Mouse (Mus musculus) right cerebral cortex, adult 18-20 months (tissue): Measurements from ENCODE around the gene Ccl22.
A peak's percentile ranks its signal among the peaks of the same experiment; 100 is the strongest.

ENCODE experiments used
- DNase-seq: peaks from one replicate; pipeline ENCODE4 v3.0.0; 2022; ENCODE audit warnings: mixed read lengths

Ccl22 gene

DNA sequence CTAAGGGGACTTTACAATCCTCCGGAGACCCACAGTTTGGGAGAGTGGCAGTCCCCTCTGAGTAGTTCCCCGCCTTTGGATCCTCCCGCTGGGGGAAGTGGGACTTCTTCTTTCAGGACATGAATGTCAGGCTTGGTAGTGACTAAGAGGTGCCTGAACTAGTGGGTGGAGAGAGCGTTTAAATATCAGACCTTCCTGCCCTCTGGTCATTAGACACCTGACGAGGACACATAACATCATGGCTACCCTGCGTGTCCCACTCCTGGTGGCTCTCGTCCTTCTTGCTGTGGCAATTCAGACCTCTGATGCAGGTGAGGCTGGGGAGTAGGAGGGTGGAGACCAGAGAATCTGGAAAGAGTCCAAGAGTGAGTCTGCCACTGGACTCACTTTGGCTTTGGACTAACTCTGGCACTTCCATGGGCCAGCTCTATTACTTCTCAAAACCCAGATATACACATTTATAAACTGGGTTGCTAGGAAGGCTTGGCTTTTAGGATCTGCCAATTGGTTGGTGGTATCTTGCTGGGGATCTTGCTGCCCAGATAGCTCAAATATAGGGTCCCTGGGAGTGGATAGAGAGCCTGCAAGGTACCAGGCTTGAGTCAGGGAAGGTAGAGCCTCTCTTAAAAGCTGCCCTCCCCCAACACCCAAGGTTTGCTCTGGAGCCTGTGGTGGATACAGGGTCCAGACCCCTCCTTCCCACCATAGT lies at the start of gene Ccl22:
Gene Ccl22 (plus strand): TSS at position 115 of the 709 bp plus-strand sequence.
- no peak for DNase-seq

DNA sequence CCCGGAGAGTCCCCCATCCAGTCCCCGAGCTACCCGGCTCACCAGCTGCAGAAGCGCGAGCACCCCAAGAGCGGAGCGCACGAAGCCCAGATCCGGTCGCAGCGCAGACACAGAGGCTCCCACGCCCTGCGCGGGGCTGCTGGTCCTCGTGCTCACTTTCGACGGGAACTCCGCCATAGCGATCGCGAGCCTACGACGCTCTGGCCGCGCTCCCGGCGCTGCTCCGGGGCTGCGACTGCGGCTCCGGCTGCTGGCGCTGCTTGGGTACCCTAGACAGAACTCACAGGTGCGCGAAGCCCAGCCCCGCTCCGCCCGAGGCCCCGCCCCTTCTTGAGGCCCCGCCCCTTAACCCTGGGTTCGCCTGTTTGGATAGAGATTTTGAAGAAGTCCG lies 49.4 kb upstream of the Ccl22 start, which contains the start of gene Pllp:
Gene Pllp (minus strand): TSS at position 285 of the 391 bp plus-strand sequence.
- DNase-seq, result peak; percentile 43

DNA sequence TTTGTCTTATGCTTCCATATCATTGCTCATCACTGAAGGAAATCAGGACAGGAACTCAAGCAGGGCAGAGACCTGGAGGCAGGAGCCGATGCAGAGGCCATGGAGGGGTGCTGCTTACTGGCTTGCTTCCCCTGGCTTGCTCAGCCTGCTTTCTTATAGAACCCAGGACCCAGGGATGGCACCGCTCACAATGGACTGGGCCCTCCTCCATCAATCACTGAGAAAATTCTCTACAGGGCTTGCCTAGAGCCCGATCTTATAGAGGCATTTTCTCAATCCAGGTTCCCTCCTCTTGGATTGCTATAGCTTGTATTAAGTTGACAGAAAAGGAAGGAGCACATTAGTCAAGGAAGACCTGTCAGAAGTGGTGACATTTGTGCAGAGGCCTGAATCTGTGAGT lies 48.8 kb upstream of the Ccl22 start:
- no peak for DNase-seq

DNA sequence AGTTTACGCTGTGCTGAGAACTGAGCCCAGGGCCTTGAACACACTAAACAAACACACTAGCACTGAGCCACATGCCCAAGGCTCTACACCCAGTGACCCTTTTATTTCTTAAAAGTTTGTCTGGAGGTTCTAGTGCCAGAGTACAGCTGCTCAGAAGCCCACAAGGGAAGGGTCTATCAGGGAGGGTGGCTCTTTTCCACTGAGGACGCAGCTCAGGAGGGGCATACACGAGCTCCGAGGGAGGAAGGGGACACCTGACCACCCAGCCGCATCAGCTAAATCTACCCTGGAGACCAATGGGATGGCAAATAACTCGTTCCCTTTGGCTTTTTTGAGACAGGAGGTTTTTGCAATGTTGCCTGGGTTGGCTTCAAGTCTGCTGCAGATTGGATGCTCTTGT lies 47.4 kb upstream of the Ccl22 start:
- DNase-seq, result no peak

DNA sequence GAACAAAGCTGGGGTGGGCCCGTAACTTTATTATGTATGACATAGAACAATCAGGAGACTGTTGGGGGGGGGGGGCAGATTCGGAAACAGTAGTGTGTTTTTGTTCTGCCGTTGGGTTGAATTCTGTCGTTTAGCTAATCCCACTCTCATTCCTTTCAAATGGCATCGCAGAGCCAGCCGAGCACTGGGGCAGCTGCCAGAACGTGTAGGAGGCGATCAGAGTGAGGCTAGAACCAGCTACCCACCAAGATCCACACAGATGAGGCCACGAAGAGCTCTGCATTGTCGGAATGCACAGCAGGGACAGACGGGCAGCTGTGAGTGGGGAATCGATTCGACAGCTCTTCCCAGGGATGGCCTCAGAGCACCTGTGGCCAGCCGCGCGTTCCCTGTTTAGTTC lies 46.0 kb upstream of the Ccl22 start:
- peak; percentile 52 for DNase-seq

DNA sequence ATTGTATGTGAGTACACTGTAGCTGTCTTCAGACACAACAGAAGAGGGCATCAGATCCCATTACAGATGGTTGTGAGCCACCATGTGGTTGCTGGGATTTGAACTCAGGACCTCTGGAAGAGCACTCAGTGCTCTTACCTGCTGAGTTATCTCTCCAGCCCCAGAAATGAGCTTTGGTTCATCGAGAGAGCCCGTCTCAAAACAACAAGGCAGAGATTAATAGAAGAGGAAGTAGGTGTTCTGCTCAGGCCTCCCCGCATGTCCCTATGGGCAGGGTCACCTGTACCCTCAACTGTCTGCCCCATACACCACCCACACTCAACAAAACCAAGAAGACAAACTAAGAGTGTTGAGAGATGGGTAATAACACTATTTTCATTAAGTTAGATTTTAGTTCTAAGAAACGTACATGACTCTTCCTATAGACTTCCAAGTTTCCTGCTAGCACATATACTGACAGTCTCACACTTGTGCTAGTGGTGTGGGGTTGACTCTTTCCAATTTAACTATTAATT lies 44.9 kb upstream of the Ccl22 start:
- no peak for DNase-seq

DNA sequence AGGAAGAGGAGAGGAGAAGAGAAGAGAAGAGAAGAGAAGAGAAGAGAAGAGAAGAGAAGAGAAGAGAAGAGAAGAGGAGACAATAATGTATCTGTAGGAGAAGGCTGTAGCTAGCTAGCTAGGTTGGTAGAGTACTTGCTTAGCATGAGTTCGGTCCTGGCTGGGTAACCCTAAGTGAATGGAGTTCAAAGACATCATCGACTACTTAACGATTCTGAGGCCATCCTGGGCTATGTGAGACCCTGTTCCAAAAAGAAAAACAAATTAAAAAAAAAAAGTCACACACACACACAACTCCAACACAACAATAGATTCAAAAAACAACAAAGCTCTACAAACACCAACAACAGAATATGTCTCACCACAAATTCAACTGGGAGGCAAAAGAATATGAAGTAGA lies 43.2 kb upstream of the Ccl22 start:
- no peak for DNase-seq

DNA sequence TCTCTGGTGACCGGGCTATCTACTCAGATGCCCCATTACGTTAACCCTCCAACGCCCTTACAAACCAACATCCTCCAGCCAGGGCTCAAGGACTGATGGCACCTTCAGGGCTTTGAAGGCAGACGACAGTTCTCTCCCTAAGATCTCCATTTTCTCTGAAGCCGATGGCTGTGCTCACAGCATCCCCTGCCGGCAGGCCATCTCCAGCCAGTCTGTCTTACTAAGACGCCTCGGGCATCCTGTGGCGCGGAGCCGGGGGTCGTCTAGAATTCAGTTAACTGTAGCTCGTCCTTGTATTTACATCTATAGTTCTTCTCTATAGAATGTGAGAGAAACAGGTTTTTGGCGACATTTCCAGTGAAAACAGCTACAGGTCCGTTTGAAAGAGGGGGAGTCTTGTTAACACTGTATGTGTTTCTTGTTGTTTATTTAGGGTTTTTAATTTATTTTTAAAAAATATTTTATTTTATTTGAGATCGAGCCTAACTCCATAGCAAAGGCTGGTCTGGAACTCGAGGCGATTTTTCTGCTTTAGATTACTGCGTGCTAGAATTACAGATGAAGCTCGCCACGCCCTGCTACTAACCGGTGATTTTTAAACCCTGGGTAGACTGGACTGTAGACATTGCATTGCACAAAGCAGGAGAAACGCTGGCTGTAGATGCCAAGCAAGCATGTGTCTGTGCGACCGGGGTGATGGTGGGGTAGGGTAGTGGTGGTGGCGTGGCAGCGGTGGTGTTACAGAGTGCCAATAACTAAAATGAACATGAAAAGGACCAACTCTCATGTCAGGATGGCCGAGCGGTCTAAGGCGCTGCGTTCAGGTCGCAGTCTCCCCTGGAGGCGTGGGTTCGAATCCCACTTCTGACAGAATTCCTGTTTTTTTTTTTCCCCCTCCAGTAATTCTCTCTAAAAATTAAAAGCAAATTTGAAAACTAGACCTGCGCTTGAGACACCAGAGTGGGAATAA lies 42.3 kb upstream of the Ccl22 start:
- DNase-seq, result peak; percentile 87

DNA sequence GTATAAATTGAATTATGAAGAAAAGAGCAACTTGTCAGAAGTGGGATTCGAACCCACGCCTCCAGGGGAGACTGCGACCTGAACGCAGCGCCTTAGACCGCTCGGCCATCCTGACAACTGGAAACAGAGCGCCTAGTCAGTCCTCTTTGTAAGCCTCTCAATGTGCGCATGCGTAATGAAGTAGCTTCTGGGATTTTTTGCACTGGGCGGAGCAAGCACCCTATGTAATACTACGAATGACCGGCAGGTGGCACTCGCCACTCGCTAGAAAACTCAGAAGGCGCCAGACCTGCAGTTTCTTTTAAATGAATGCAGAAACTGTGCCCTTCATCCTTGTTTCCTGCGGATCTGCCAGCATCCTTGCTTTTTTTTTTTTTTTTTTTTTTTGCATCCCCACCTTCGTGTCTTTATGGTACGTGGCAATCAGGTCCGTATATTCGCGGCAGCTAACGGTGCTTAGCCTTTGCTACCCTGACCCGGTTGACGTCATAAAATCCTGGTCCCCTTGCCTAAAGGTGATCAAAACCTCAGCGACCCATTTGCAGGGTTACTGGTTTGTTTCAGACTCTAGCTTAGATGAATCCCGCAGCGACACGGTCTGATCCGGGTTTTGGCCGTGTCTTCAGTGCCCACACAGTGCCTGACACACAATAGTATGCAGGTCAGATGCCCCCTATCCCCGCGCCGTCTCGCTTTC lies 41.3 kb upstream of the Ccl22 start:
- DNase-seq, result peak; percentile 96

DNA sequence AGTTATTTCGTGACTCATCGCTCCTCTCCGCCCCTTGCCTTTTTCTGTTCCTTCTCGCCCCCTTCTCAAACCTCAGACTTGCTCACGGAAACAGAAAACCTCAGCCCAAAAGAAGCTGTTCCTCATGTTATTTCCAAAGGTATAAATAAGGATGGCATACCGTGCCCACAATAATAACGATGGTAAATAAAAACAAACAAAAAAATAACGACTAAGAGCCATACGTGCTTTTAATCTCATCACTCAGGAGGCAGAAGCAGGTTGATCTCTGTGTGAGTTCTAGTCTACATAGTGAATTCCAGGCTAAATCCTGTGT lies 40.8 kb upstream of the Ccl22 start:
- DNase-seq, result no peak

DNA sequence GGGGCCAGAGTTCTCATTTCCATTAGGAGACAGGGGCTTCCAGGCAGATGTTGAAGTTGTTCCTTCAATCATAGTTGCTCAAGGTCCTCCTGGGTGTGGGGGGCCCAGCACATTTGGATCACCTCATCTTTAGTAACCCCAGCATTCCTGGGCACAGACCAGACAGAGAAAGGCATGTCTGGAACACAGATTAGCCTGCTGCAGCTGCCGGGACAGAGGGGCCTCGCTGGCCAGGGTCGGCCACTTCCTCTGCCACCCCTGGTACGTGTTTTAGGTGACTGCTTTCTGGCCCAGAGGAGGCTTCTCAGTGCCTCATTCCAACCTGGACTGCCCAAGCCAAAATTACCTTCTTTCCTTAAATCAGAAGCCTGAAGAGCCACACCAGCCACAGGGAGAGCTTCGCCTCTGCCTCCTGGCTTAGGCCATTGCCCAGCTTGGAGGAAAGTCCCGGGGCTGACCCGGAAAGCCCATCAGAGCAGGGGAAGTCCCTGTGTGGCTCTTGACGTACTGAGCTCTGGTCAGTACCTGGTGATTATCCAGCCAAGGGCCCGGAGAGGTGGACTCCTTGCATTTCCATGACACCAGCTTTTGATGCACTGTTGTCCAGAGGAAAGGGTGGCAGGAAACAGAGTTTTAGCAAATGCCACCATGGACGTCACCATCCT lies 39.7 kb upstream of the Ccl22 start:
- DNase-seq, result no peak

DNA sequence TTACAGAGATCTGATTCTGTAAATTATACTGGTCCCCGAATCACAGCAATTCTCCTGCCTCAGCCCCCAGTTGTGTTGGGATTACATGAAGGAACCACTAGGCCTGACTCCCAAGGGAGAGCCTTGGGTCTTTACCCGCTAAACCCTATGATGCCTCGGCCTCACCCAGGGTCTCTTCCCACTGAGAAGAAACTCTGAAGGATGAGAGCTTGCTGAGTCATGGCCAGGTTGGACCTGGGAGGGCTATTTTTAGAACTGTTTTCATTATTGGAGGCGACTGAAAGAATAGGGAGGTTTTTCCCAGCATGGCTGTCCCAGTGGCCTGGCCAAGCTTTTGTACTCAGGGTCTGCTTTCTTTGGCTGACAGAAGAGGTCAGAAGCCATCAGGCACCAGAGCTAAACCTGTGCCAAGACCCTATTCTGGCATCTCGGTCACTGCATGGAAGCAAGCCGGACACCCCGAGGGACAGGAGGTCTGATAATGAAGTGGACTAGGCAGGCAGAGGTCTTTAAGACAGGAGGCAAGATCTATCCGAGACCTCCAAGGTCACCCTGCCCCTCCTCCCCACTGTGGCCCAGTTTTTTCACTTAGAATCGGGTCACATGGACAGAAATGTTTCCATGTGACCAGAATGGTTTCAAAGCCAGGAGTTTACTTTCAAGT lies 38.5 kb upstream of the Ccl22 start:
- DNase-seq, result no peak

DNA sequence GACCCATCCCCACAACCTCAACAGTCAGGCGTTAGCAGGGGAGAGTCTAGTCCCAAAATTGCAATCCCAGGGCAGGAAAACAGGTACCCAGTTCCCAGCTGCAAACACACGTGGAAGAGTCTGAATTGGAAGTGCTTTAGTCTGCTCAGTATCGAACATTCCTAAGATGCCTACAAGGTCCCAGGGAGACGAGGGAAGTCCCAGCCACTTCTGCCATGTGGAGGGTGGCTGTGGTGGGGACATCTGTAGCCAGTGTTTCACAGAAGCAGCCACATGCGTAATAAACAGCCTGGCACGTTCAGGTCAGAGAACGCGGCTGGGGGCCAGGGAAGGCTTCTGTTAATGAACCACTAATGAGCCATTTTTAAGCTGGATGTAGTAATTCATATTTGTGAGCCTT lies 35.1 kb upstream of the Ccl22 start:
- DNase-seq, result no peak

DNA sequence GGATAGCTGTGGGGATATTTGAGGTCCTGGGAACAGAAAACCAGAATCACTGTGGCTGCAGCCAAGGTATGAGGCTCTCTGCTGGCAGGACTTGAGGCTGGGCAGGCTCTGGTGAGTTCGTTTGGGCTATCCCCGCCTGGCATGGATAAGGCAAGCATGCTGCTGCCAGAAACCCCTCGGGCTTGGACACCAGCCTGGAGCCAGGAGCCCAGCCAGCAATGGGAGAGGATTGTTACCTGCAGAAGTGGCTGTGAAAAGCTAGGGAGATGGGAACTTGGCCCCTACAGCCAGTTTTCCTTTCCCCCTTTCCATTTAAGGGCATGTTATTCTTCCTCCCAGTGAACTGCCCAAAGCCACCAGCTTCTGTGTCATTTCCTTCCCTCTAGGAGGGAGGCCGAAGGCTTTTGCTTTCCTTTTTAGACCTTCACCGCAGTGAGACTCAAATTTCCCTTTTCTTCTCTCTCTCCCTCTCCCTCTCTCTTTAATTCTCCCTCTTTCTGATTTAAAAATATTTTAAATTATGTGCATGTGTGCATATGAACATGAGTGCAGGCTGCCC lies 34.2 kb upstream of the Ccl22 start:
- no peak for DNase-seq

DNA sequence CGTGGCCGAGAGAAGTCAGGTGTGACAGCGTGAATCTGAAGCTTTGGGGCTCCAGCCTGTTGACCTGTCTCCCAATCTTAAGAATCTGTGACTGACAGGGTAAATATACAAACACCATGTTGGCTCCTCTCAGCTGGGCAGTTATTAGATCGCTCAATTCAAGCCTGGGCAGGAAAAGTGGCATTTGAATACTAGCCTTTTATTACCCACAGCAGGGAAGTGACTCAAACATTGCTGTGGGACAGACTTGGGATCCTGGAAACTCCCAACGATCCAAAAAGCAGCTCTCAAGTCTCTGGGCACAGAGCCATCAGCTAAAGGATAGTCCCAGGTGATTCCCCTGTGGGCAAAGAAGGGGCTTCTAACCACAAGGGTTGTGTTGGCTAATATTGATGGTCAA lies 30.8 kb upstream of the Ccl22 start:
- DNase-seq, result no peak

DNA sequence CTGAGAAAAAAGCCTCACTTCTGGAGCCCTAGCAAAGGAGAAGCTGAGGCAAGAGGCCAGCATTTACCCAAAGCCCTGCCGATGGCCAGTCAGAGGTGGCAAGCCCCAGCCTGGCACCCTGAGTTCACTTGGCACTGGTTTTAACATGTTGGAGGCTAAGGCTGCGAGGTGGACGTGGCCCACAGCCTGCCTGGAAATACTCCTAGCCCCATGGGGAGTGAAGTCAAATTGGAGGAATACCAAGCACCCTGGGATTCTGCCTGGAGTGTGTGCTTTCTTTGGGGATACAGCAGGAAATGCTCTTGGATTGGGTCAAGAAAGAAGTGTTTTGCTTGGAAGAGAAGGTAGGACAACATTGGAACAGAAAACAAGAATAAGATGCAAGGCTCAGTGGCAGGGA lies 29.5 kb upstream of the Ccl22 start:
- DNase-seq, result no peak

DNA sequence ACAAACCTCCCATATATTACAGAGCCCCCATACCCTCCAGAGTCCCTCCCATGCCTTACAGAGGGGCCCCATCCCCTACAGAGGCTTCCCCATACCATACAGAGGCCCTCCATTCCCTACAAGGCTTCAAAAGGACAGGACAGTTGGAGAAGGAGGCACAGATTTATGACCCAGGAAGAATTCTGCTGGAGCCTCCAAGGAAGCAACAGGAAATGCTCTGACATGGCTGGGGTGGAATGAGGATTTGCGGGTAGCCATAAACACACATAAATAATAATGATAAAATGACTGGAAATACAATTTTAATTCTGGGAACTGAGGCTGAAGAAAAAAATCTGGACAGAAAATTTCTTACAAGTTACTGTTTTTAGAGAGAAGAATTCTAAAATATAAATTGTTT lies 28.5 kb upstream of the Ccl22 start:
- DNase-seq, result no peak

DNA sequence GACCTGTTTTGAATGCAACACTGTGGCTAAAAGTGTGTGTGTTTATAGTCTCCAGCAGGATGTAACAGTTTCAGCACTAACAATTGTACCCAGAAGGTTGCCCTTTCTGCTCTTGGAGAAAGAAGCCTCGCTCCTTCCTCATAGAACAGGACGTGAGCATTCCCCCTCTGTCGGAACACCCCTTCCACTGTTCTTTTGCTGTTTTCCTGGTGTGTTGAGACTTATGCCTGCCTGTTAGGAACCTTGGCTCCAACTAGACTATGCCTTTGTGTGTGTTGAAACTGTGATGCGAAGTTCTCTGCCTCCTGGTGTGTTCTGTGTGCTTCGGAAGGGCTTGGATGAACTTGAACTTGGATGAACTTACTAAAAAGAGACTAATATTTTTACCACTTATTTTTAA lies 19.4 kb upstream of the Ccl22 start:
- DNase-seq, result no peak

DNA sequence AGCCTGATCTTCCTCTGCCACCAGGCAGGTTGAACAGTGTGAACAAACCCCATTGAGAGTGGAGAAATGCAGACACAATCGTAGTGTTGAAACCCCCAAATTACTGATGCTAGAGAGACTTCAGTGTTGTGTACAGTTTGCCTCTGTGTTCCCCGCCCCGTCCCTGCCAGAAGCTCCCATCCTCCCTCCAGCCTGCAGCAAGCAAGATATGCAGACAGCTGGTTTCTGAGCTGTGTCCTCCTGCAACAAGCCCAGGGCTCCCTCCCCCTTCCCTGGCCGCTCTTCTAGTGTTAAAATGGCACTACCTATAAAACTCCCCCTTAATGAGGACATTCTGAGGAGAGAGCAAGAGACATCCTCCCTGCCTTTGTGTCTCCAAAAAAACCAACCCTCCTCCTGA lies 16.1 kb upstream of the Ccl22 start:
- DNase-seq, result no peak

DNA sequence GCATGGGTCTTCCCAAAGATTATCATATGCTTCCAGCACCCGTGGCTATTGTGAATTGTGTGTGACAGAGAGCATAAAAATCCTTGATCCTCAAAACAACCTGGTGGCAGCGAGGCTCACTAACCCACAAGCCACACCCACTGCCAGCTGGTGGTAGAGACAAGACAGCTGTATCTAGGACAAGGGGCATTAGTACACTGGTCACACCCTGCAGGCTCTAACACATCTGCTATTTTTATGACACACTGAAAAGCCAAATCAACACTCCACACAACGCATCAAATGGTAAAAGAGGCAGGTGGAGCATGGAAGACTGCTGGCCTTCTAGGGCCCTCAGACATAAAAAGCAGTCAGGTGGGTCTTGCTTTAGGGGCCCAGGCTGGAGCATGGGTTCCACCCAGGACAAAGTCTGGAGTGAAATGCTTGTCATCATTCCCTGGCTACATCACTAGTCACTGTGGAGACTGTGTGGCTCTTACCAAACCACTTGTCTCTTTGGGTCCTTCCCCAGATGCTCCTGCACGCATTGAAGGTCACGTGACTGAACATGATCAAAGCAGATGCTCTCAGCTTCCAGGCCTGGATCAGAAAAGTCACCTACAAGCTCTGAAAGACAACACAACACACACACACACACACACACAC lies 11.4 kb upstream of the Ccl22 start:
- no peak for DNase-seq

DNA sequence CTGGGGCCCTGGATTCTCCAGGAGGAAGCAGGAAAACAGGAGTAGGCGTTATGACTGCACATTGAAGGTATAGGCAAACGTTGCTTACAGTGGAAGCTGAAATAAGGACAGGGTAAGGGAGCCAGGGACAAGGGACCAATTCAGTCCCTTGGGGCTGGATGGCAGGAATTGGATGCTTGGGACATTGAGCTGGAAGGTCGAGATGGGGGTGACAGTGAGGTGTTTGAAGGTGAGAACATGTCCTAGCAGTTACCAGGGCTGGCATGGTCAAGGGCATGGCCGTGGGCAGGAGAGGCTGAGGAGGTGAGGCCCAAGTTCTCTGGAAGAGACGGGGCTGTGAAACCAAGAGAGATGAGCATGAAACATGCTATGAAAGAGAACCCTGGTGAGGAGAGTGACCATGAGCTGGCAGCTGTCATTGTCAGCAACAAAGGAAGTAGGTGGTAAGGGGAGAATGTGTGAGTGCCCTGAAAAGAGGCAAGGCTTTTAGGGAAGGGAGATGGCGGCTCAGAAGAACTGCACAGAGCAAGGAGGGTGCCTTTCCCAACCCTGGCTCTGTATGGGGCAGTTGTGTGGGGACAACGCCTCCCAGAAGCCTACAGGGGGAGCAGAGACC lies 10.5 kb upstream of the Ccl22 start:
- DNase-seq, result no peak
